Mouse (Mus musculus) adrenal gland, postnatal 14 days (tissue): ENCODE measurements around the gene Dhx33. TPM values are rescaled to one million over a fixed set of nuclear protein-coding genes. Genes with fewer than 3 reads are reported as not detected.

Experiments used
- total RNA-seq: library from RNA; stranded (reverse); gene quantifications from 2 replicates; pipeline ENCODE4 v1.2.3, GENCODE M21; 2021

Dhx33 gene
- total RNA-seq, 1 experiment from 2014 or later, result 28.3 TPM

Other genes starting within 250 kb of the Dhx33 start
- 8.7 and 10.3 TPM in 2 replicates for gene Zfp3, start 240.2 kb downstream of the Dhx33 start, total RNA-seq
- 0.41 and 1.2 TPM in 2 replicates for gene Scimp, start 191.9 kb downstream of the Dhx33 start, total RNA-seq
- gene Rabep1, start 159.7 kb downstream of the Dhx33 start, total RNA-seq, result 97.4 and 109 TPM in 2 replicates
- 57.2 and 63.4 TPM in 2 replicates for gene Nup88, start 34.5 kb downstream of the Dhx33 start, total RNA-seq
- gene Rpain, start 34.2 kb downstream of the Dhx33 start, total RNA-seq, result 24.9 and 30.9 TPM in 2 replicates
- 234 and 249 TPM in 2 replicates for gene C1qbp, start 21.4 kb downstream of the Dhx33 start, total RNA-seq
- 23.2 and 24.4 TPM in 2 replicates for gene Mis12, start 15.2 kb upstream of the Dhx33 start, total RNA-seq
- gene Derl2, start 15.4 kb upstream of the Dhx33 start, total RNA-seq, result 56.0 and 60.2 TPM in 2 replicates
- 9.3 and 10.1 TPM in 2 replicates for gene 6330403K07Rik, start 29.1 kb upstream of the Dhx33 start, total RNA-seq
- 1.7 and 2.1 TPM in 2 replicates for gene Nlrp1a, start 140.3 kb upstream of the Dhx33 start, total RNA-seq
- 0.19 and 0.23 TPM in 2 replicates for gene Nlrp1b, start 226.3 kb upstream of the Dhx33 start, total RNA-seq